Mouse (Mus musculus) midbrain, postnatal 0 days (tissue): ENCODE measurements around the gene Gtpbp1. TPM values are rescaled to one million over a fixed set of nuclear protein-coding genes. Genes with fewer than 3 reads are reported as not detected.

Source experiments
- ATAC-seq: fragments of 200-750 bp; cut with Nextera tagmentation; 2 replicates; pipeline ENCODE4 v1.8.0; 2017; ENCODE audit warnings: moderate number of reproducible peaks, mild to moderate bottlenecking, moderate TSS enrichment, moderate library complexity; ENCODE audit not compliant: low FRiP score
- DNase-seq: peaks from one replicate; pipeline ENCODE4 v3.0.0-alpha.2; 2015; ENCODE audit warnings: low spot score
- H3K27ac ChIP-seq: fragments of 300-500 bp; sonication (generic); 2 replicates; pipeline ENCODE4 v1.5.1; 2014; ENCODE audit warnings: low read depth, mild to moderate bottlenecking, low read length, mixed read lengths
- H3K27me3 ChIP-seq: fragments of 300-500 bp; sonication (generic); 2 replicates; pipeline ENCODE4 v1.6.1; 2014; ENCODE audit warnings: low read length, control low read depth, mixed read lengths; ENCODE audit not compliant: insufficient read depth
- H3K36me3 ChIP-seq: fragments of 300-500 bp; sonication (generic); 2 replicates; pipeline ENCODE4 v1.6.1; 2014; ENCODE audit warnings: low read length, control low read depth, mixed read lengths; ENCODE audit not compliant: insufficient read depth
- H3K4me1 ChIP-seq: fragments of 300-500 bp; sonication (generic); 2 replicates; pipeline ENCODE4 v1.6.1; 2014; ENCODE audit warnings: mild to moderate bottlenecking, control low read depth, antibody characterized with exemption, low read length, mixed read lengths; ENCODE audit not compliant: insufficient read depth
- H3K4me2 ChIP-seq: fragments of 300-500 bp; sonication (generic); 2 replicates; pipeline ENCODE4 v1.6.1; 2014; ENCODE audit warnings: low read depth, mild to moderate bottlenecking, low read length, mixed read lengths; ENCODE audit not compliant: poor library complexity, severe bottlenecking
- H3K4me3 ChIP-seq: fragments of 300-500 bp; sonication (generic); 2 replicates; pipeline ENCODE4 v1.5.1; 2014; ENCODE audit warnings: low read depth, mild to moderate bottlenecking, low read length, moderate library complexity
- H3K9ac ChIP-seq: fragments of 300-500 bp; sonication (generic); replicated peaks from 2 replicates; pipeline ENCODE4 v1.6.1; 2014; ENCODE audit warnings: mild to moderate bottlenecking, low read length, moderate library complexity, mixed read lengths; ENCODE audit not compliant: poor library complexity, severe bottlenecking
- H3K9me3 ChIP-seq: fragments of 300-500 bp; sonication (generic); 2 replicates; pipeline ENCODE4 v1.6.1; 2016; ENCODE audit warnings: low read length, control low read depth
- CTCF ChIP-seq: IDR thresholded peaks from 2 replicates; pipeline ENCODE4 v1.5.1; 2016; ENCODE audit warnings: antibody characterized with exemption, mild to moderate bottlenecking
- WGBS: fragments of 180-500 bp; shearing (Covaris S2); extraction: QIAGEN DNeasy Blood & Tissue Kit; methylation state at CpG from one replicate; pipeline ENCODE4 v1.1.7; 2014; 5-methylcytosine and 5-hydroxymethylcytosine counted together
- polyA plus RNA-seq: library from polyadenylated mRNA; unstranded; fragments of >200 nt; fragmentation: Nextera tagmentation; extraction: Ambion mirVana; gene quantifications from 2 replicates; pipeline ENCODE4 v1.2.1, GENCODE M21; 2015
- total RNA-seq: library from RNA; depleted of rRNA; stranded (reverse); fragments of >200 nt; gene quantifications from 2 replicates; pipeline ENCODE4 v1.2.3, GENCODE M21; 2014

Gtpbp1 gene
- total and polyA plus RNA-seq, 2 experiments from 2014 or later = 40.0 to 99.3 TPM

DNA sequence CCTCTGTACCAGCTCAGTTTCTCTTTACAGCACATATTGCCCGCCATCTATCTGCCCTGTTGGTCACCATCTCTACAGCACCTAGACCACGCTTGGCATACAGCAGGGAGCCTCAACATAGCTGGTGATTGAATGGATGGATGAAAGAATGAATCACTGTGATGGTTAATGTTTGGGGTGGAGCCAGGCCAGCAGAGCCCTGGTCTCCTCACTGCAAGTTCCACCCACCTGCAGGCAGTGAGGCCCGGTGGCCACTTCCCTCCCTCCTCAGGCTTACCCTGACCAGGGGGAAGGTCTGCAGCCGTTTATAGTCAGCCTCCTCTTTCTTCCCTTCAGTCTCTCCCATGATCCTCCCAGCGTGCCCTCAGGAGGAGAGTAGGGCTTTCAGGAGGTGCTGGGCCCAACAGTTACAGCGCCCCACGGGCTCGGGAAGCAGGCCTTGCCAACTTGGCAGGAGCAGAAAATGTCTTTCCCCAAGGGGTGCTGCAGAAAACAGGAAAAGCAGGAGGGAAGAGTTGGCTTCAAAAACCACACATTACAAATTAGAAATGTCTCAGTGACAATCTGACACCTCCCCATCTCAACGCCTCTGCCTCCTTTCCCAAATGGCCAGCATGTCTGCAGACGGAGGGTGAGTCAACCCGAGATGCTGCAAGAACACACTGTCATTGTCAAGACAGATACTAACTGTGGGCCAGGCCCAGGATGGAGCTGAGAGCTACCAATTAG, 74.1 kb downstream of the Gtpbp1 start:
- no peak for DNase-seq
- H3K4me3 ChIP-seq = no peak overlapping the region
- H3K36me3 ChIP-seq = peaks cover 41% of the 10 kb centered on the region
- no peak for TF ChIP-seq CTCF
- no peak for ATAC-seq
- no peak overlapping the region for H3K4me2 ChIP-seq
- no peak overlapping the region for H3K9ac ChIP-seq
- H3K27me3 ChIP-seq = no peaks in the 10 kb centered on the region
- no peaks in the 10 kb centered on the region for H3K4me1 ChIP-seq
- no peak overlapping the region for H3K27ac ChIP-seq
- no peaks in the 10 kb centered on the region for H3K9me3 ChIP-seq
- 87% methylated on average over 11 of the region's 11 CpGs for whole genome bisulfite sequencing

DNA sequence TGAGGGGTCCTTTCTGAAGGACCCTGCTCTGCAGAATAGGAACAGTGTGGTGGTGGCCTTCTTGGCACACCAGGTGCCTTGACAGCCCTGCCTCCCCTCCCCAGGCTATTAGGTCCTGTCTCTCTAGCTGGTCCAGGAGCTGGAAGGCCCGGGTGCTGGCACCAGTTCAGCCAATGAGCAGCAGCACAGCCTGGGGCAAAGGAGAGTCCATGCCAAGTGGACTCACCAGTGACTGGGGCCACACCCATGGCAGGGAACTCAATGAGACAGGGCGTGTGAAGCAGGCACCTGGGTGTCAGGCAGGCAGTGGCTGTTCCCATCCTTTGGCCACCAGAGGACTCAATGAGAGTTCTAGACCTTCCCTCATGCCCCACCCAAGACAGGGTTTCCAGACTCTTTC, 74.7 kb downstream of the Gtpbp1 start:
- Histone ChIP-seq H3K27ac (no peak overlapping the region), H3K4me3 (no peak overlapping the region), H3K36me3 (peaks cover 41% of the 10 kb centered on the region), H3K27me3 (no peaks in the 10 kb centered on the region), H3K9ac (no peak overlapping the region), H3K9me3 (no peaks in the 10 kb centered on the region), H3K4me2 (no peak overlapping the region), H3K4me1 (no peaks in the 10 kb centered on the region)
- TF ChIP-seq CTCF = no peak
- ATAC-seq (no peak), DNase-seq (no peak)
- WGBS = 79% methylated on average over 2 of the region's 2 CpGs

DNA sequence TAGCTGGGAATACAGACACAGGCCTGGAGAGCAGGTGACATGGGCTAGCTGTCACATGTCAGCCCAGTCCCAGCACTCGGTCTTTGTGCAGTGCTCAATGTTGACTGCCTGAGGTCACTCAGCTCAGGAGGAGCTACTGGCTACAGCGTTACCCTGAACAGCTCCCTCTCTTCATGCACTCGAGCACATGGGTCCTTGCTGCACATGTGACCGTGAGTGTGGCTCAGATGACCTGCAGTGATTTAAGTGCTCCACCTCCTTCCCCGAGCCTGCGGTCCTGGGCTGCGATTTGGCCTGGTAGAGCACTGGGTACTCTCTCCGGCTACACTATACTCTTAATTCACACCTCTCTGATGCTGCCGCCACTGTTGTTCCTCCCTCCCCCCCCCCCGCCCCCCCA, 75.5 kb downstream of the Gtpbp1 start:
- no peaks in the 10 kb centered on the region for H3K4me1 ChIP-seq
- no peak overlapping the region for H3K27ac ChIP-seq
- no peak overlapping the region for H3K4me3 ChIP-seq
- no peak for ATAC-seq
- TF ChIP-seq CTCF = no peak
- H3K4me2 ChIP-seq = no peak overlapping the region
- WGBS = 68% methylated on average over 10 of the region's 10 CpGs
- no peak for DNase-seq
- no peaks in the 10 kb centered on the region for H3K9me3 ChIP-seq
- H3K9ac ChIP-seq = no peak overlapping the region
- H3K36me3 ChIP-seq = peaks cover 35% of the 10 kb centered on the region
- no peaks in the 10 kb centered on the region for H3K27me3 ChIP-seq

DNA sequence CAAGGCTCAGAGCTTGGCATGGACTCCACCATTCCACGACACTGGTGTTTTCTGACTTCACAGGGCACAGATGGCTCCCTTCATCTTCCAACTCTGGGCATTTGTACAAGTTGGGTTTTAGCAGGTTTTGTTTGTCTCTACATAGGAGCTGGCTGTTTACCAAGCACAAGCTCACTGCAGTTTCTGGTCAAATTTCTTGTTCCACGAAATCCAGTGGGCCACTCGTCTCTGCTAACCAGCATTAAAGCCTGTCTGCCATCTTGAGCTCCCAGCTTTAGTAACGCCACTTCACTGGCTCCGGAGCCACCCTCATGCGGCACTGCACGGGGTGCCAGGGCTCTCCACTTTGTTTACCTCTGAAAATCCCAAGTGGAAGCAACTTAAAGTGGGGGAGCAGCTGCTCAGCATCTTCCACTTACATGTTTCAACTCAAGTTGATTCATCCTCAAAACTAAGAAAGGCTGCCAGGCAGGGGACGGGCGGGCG, 76.0 kb downstream of the Gtpbp1 start:
- TF ChIP-seq CTCF = no peak
- no peak overlapping the region; the same call in 1 of the 2 replicates for H3K9ac ChIP-seq
- H3K27me3 ChIP-seq = no peaks in the 10 kb centered on the region
- no peaks in the 10 kb centered on the region for H3K9me3 ChIP-seq
- H3K4me2 ChIP-seq = no peak overlapping the region
- DNase-seq (no peak), ATAC-seq (no peak)
- H3K36me3 ChIP-seq = peaks cover 32% of the 10 kb centered on the region
- no peaks in the 10 kb centered on the region for H3K4me1 ChIP-seq
- no peak overlapping the region for H3K27ac ChIP-seq
- WGBS = 78% methylated on average over 10 of the region's 10 CpGs
- no peak overlapping the region for H3K4me3 ChIP-seq

DNA sequence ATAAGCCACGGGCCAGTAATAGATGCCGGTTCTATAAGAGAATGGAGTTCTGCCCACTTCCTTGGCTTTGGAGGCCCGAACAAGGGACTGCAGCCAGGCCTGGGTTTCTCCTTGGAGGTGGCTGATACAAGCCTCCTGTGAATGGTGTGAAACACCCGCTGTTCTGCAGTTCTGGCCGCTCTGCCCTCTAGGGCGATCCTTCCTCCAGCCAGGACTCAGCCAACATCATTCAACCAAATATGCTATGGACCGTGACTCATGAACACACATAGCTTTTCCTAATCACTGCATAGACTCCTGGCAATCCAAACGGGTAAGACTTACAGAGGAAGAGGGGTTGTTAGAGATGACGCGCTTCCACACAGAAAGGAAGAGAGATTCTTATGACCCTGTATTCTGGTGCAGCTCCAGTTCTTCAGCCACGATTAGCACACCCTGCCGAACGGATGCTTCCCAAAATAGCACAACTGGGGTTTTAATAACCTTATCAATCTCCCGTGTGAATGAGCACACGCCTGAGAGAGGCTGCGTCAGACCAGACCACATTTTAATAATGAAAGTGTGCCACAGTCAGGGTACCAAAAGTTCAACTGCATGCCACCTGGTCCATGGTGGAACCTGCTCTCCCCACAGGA, 76.8 kb downstream of the Gtpbp1 start:
- peak overlapping the region; percentile 13; the same call in 1 of the 2 replicates for H3K9ac ChIP-seq
- H3K4me2 ChIP-seq = no peak overlapping the region
- no peak overlapping the region for H3K27ac ChIP-seq
- no peak for ATAC-seq
- H3K36me3 ChIP-seq = peaks cover 24% of the 10 kb centered on the region
- WGBS = 86% methylated on average over 16 of the region's 16 CpGs
- no peaks in the 10 kb centered on the region for H3K9me3 ChIP-seq
- no peak overlapping the region for H3K4me3 ChIP-seq
- no peak for TF ChIP-seq CTCF
- no peak for DNase-seq
- H3K4me1 ChIP-seq = no peaks in the 10 kb centered on the region
- H3K27me3 ChIP-seq = no peaks in the 10 kb centered on the region

DNA sequence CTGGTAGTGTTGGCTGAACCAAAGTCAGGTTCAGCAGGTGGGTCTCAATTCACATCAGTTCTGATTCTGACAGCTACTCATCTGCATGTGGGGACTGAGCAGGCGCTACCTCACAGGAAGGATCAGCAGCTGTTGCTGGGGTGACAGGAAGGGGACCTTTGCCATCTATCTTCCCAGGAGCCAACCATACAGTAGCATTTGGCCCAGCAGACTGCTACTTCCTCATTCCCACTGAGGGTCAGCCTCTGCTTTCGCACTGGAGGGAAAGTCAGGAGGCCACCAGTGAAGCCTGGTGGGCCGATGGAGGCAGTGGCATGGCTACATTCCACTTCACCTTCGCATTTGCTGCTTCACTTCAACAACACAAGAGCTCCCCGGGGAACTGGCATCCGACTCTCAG, 77.7 kb downstream of the Gtpbp1 start:
- no peak for TF ChIP-seq CTCF
- peaks cover 16% of the 10 kb centered on the region for H3K36me3 ChIP-seq
- H3K9me3 ChIP-seq = no peaks in the 10 kb centered on the region
- no peak overlapping the region for H3K9ac ChIP-seq
- H3K4me3 ChIP-seq = no peak overlapping the region
- ATAC-seq (no peak), DNase-seq (no peak)
- peaks cover 4% of the 10 kb centered on the region; the same call in 1 of the 2 replicates for H3K4me1 ChIP-seq
- 60% methylated on average over 6 of the region's 6 CpGs for WGBS
- H3K4me2 ChIP-seq = no peak overlapping the region
- H3K27ac ChIP-seq = no peak overlapping the region
- H3K27me3 ChIP-seq = no peaks in the 10 kb centered on the region
